Mouse (Mus musculus): ENCODE data around the gene Fam206a.

The Fam206a gene

DNA sequence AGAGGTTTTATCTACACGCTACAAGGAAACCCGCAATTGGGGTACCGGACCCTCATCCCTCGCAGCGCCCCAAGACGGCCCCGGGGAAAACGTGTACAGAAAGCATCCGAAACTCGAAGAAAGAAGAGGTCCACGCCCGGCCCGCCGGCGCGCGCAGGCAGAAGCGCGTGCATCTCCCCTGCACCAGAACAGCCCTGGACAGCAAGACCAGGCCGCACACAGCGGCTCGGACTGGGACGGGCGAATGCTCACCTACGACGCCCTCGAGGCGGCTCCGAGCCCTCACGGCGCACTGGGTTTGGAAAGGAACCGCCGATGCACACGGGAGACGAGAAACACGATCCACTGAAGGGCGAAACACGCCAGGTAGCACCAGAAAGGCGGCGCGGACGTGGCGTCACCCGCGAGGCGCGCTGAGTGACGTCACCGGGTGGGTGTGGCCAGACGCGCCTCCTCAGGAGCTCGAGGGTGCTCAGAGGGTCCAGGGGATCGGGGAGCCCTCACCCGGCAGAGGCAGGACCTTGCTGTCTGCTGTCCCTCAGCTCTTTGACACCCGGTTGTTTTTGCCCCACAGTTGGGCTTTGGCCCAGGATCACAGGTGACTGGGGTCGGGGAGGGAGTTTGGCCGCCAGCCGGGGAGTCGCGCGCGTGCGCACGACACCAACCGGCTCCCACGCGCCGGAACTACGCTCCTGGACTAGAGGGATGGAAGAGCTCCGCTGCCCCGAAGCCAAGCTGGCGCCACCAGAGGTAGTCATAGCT, at the start of gene Fam206a, which contains the start of gene Elp1:
Fam206a (plus strand) TSS at position 439 of the 762 bp plus-strand sequence.
Elp1 (minus strand) TSS at position 425 of the 762 bp plus-strand sequence.
- DNase-seq (ENCODE audit: low read depth, low spot score): peak; percentile 93

DNA sequence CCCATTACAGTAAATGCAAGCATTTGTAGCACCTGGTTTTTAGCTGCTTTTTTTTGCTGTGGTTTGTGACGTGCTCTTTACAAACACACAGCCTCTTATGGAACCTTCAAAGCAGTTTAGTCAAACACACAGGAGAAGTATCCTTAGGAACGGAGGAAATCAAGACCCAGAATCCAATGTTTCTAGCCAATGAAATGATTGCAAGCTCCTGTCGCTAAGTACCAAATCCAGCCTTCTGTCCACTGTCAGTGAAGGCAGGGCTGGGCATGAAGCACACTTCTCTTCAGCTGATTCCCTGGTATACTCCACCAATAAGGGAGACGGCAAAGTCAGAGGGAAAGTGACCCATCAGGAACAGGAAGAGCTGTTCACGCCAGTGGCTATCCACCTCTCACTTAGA, 46.1 kb upstream of the Fam206a start:
- no peak for DNase-seq (ENCODE audit: low read depth, low spot score)

DNA sequence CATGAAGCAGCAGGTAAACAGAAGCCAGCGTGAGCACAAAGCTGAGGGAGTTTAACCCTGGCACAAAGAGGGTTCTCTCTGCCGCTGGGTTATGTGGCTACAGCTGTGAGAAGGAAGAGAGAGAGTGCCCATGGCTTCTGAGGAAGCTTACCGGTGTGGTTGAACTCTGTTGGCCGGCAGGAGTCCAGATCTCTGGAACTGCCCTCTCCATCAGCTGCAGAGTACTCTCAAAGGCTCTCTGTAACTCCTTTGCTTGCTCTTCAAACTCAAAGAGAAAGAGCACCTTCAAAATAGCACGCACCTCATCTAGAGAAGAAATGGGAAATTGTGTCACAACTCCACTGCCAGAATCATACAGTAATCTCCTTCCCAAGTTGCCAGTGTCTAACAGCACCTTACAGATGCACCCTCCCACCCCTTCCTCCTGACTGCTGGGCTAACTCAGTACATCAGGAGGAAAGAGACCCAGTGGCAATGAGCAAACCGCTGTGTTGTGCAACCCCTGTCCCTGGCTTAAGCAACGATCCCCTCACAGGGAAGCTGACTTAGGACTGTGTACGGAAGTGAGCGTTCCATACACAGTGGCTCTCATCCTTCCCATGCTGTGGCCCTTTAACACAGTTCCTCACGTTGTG, 45.1 kb upstream of the Fam206a start:
- no peak for DNase-seq (ENCODE audit: low read depth, low spot score)

DNA sequence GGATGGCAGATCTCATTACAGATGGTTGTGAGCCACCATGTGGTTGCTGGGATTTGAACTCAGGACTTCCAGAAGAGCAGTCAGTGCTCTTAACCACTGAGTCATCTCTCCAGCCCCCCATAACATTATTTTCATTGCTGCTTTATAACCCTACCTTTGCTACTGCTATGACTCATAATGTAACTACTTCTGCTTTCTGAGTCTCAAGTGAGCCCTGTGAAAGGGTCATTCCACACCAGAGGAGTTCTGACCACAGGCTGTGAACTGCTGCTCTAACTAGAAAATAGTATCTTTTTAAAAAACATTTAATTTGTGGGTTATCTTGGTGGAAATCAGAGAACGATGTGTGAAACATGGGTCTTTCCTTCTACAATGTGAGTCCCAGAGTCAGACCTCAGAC, 44.5 kb upstream of the Fam206a start:
- no peak for DNase-seq (ENCODE audit: low read depth, low spot score)

DNA sequence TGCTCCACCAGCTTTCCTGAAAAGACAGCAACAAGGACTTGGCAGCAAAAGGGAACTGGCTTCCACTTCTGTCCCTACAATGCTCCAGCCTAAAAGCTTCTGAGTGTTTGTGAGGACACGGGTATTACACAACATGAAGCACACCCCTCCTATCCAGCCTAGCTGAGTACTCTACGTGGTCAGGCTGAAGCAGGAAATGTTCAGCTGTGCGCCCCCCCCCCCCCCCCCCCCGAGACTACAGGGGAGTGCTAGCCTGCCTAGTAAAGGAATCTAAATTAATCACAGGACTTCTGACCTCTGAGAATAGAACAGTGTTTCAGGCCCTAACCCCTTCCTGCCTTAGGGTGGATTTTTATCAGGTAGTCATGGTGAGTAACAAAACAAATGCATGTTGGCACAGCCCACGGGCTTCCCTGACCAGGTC, 34.3 kb upstream of the Fam206a start:
- DNase-seq (ENCODE audit: low read depth, low spot score): no peak

DNA sequence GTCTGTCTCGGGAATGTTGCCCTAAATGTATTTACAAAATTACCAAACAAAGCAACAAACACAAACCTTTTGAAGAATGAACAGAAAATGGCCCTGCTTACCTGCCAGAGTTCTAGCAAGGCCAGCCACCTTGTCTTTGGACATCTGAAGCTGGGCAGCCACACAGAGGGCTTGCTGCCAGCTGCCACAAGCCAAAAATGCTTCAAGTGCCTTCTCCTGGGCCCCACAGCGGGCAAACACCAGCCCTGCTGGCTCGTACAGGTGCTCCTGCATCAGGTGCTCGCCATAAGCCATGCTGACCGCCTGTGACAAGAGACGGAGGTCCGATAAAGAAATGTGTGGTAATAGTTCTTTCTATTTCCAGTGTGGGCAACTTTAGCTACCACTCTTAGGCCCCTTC, 33.2 kb upstream of the Fam206a start:
- DNase-seq (ENCODE audit: low read depth, low spot score): no peak

DNA sequence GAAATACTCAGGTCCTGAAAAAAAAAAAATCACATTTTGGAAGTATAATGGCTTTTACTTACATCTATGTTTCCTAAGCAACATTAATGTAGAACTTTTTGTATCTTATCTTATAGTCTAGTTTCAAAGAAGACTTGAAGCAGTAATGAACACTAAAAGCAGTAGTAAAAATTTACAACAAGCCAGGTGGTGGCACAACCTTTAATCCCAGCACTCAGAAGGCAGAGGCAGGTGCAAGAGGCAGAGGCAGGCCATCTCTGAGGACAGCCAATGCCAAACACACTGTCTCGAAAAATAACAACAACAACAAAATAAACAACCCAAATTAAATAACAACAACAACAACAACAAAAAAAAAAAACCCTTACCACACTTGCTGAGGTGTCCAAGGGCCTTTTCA, 31.1 kb upstream of the Fam206a start:
- DNase-seq (ENCODE audit: low read depth, low spot score): no peak

DNA sequence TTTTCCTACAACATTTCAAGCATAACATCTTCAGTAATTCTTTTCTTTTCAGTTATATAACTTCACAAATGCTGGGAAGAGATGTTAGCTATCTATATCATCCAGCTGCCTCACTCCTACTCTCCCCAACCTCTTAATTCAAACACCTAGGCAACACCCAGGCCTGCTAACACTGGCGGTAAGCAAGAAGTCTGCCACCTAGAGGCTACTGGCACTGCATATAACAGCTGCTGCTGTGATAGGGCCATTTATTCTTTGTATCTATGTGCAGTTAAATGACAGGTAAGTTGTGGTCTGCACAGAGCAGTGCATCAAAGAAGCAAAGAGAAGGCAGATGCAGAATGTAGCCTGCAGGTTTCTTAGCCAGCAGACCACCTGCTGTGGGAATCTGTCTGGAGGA, 10.8 kb upstream of the Fam206a start:
- no peak for DNase-seq (ENCODE audit: low read depth, low spot score)

DNA sequence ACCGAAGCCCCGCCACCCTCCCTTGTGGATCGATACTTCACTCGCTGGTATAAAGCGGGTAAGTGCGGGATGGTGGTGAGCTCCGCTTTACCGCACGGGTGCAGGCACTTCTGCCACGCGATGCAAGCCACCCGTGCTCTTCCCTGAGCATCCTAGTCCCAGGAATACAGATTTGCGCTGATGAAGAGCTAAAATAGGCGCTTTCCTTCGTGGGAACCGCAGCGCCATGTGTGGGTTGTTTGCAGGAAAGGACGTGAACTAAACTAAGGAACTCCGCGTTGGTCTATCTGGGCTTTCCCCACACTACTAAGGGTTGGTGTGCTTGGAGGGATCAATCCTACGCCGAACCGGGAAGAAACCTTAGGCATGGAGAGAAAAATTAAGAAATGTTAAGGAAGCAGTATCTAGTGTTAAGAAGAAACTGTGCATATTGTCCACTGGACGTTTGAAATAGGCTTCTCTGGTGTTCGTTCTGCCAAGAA, 565 bp downstream of the Fam206a start:
- no peak for DNase-seq (ENCODE audit: low read depth, low spot score)

DNA sequence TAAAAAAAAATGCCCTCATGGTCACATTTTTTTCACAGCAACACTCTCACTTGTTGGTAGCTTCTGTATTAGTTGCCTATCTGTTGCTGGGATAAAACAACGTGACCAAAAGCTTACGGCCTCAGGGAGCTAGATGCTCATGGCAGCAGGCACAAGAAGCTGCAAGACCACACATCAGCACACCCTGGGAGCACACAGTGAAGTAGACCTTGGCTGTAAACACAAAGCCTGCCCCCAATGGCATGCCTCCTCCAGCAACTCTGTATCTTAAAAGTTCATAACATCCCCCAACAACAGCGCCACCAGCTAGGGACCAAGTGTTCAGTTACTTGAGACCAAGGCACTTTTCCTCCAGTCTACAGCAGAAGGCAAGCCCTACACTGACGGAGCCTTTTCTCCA, 6.9 kb downstream of the Fam206a start:
- DNase-seq (ENCODE audit: low read depth, low spot score): no peak

DNA sequence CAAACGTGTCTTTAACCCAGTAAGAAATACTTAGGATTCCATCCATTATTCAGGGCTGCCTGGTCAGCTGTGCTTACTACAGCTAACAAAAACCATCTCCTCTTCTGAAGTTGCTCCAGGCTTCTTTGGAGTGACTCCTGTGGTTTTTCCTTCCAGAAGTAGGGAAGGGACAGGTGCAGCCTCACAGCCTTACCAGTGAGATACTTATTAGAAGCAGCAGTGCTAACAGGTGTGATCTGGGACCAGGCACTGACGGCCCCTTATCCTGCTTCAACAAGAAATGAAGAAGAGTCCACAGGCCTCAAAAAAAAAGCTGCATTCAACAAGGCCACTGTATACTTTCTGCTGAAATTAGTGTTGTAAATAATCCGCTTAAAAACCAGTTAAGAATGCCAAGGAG, 9.5 kb downstream of the Fam206a start:
- no peak for DNase-seq (ENCODE audit: low read depth, low spot score)

DNA sequence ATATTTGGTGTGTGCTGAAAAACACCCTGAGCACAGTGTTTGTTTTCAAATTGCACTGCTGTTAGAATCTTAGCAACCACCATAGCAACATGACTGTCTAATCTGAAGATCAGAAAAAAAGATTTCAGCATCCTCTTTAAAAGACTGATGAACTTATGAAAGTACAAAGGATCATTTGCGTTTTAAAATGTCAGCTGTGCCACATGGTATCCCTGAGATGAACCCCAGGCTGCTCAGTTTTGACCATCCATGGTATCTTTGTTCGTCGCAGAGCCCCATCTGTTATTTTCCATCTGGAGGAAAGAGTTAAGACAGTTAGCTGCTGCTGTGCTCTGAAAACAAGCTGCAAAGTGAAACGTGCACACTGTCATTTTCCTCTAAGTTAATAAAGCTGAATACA, 10.0 kb downstream of the Fam206a start:
- DNase-seq (ENCODE audit: low read depth, low spot score): no peak

DNA sequence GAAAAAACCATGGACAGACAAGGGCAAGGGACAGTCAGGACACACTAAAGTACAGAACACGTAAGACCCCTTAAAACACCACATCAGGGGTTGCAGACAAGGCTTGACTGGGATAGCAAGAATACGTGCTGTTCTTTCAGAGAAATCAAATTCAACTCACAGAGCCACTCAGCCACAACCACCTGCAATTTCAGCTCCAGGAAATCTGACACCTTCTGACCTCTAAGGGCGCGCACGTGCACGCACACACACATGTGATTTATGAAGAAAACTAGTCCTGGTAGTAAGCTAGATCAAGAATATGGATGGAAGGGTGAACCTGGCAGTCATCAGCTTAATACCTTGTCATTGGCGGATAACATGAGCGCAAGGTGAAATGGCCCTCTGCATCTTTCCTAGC, 13.0 kb downstream of the Fam206a start:
- DNase-seq (ENCODE audit: low read depth, low spot score): peak; percentile 25

DNA sequence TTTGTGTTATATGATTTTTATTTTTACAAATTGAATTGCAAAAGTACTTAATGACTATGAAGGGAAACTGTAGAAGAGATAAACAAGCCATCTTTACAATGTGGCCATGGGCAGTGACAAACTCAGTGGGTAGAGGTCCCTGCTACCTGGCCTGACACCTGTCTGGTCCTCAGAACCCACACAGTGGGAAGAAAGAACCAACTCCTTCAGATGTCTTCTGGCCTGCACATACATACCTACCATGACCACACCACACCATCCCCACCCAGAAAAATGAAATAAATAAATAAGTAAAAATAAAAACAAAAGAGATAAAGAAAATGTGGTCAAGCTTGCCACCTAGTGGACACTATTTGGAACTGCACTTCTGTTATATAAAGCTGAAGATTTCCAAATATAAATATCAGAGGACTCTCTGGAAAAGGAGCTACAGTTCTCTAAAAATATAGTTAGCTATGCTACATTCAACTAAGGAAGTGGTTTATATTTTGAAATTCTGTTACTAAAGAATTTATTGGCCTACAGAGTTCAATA, 17.9 kb downstream of the Fam206a start:
- DNase-seq (ENCODE audit: low read depth, low spot score): peak; percentile 25

DNA sequence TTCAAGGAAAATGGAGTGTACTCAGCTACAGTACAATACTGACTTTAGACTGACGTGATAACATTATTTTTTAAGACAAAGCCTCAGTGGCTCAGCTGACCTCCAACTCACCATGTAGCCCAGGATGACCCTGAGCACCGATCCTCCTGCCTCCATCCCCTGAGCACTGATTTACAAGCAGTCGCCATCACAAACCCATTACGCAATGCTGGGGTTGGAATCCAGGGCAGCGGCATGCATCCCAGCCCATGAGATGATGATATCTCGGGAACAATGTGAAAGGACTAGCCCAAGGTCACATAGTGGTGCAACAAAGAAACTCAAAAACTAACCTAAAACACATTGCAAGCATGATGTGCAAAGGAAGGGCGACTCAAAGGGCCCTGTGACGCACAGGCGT, 22.1 kb downstream of the Fam206a start:
- DNase-seq (ENCODE audit: low read depth, low spot score): no peak

DNA sequence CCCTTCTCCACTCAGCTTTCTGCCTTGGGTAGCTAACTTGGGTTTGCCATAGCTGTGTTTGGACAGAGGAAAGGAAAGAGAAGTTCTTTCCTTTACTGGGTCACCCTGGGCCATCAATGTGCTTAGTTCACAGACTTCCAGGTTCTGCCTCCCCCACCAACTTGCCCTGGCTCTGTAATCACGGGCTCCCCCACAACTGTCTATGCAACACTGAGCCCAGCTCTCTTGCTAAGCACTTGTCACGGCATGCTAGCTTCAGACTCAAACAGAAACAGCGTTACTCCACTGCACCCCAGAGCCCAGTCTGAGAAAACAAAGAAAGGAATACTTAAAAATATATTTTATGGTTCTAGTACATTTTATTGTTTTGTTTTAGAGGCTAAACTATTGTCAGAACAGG, 26.8 kb downstream of the Fam206a start:
- DNase-seq (ENCODE audit: low read depth, low spot score): no peak

DNA sequence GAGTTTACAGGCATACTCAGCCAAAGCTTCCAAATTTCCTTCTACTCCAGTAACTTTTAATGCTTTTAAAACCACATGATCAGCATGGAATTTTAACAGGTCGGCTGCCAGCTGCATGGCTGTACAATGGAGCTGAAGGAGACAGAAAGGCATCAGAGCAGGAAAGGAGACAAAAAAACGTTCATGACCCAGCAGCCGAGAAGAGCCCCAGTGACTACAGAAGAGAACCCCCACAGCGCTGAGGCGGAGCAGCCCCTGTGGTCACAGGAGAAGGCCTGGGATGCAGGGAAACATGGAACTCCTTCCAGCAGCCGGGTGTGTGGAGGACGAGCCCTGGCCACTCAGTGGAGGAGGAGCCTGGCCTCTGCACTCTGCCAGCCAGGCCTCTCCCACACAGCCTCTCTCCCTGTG, 27.4 kb downstream of the Fam206a start:
- no peak for DNase-seq (ENCODE audit: low read depth, low spot score)

DNA sequence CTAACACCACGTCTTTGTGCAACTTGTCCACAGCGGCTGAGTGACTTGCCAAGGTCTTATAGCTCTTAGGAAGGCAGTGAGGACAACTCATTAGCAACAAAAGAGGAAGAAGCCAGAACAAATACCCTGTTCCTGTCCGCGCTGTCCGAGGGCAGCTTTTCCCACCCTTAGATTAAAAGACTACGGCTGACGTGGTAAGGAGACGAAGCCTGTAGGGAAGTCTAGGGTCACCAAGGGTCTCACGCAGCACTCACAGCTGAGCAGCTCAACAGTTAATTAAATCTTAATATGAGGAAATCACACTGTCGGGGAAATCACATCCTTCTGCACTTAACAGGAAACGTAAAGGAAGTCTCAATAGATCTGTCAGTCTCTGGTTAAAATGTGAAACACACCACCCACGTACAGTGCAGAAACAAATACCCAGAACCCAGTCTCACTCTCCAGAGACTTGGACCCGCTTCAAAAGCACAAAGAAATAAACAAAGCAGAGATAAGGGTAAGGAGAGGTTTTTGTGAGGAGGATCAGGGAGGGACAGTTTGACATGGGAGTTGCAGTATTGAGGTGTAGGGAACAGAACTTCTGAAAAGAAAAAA, 29.0 kb downstream of the Fam206a start:
- no peak for DNase-seq (ENCODE audit: low read depth, low spot score)

DNA sequence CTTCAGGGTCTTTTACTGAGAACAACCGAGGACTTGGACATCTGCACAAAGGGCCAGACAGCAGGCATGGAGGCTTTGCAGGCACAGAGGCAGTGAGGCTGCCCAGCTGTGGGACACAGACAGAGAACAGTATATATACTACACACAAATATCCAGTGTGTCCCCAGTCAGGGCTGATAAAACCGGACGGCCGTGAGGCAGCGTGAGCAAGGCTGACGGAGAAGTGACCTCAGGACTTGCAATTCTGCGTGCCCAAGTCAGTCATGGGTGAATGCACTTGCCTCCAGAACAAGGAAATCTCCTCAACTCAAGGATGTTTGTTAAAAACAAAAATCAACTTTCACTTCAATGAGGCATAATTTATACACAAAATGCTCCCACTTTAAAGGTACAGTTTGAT, 29.9 kb downstream of the Fam206a start:
- DNase-seq (ENCODE audit: low read depth, low spot score): no peak

DNA sequence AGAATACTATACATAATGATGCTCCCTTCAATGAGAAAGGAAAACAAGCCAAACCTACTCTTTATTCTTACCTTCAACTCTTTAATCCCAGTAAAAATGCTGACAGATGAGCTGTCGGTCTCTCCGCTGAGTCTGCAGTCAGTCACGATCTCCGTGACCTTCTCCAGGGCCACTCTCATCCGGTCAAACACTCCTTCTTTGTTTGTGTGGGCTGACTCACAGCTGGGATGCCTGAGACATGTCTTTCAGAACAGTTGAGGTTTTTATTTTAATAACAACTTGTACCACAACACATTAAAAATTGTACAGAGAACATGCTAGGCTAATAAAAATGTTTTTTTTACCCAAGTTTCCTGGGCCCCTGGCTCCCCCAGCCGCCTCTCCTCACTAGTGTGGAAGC, 35.5 kb downstream of the Fam206a start:
- no peak for DNase-seq (ENCODE audit: low read depth, low spot score)

DNA sequence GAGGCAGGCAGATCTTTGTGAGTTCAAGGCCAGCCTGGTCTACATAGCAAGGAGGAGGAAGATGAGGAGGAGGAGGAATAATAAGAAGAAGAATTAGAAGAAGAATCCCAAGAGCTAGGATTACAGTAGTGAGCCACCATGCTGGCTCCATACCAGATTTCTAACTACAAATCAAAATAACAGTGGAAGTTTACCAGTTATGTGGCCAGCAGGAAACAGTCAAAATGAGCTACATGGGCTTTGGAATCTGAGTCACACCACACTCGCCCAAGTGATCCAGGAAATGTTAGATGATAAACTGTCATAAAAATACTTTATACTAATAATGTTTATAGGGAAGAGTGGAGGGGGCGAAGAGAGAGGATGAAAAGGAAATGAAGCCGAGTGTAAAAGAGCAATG, 38.2 kb downstream of the Fam206a start:
- DNase-seq (ENCODE audit: low read depth, low spot score): no peak

DNA sequence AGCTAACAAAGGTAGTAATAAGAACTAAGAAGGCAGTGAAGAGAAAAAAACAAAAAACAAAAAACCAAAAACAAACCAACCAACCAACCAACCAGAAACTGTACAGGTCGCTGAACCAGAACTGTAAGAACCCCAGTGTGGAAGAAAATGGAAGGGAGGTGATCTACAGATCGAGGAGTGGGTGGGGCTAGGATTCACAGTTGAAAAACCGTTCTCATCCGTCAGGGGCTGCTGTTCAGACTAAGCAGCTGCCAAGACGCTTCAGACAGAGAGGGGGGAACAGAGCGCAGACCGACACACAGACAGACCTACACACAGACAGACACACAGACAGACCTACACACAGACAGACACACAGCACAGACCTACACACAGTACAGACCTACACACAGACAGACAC, 40.4 kb downstream of the Fam206a start:
- DNase-seq (ENCODE audit: low read depth, low spot score): no peak

DNA sequence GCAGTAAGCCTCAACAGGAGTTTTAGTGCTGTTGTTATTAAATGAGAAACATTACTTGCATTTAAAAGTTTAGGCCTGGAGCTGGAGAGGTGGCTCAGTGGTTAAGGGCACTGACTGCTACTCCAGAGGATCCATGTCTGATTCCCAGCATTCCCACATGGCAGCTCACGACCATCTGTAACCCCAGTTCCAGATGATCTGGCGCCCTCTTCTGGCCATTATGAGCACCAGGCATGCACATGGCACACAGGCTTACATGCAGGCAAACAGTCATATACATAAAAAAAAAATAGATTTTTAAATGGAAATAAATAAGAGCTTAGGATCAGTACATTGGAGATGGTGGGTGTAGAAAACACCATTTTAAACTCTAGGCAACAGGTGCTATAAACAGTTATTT, 41.8 kb downstream of the Fam206a start:
- no peak for DNase-seq (ENCODE audit: low read depth, low spot score)

Measured in mesoderm, embryonic 11.5 days (tissue).